Mouse (Mus musculus): ENCODE data around the gene Zbtb41.
"Not testable (repeated sequence)": the region's sequence is repeated elsewhere in the genome, so short reads cannot be mapped to it uniquely, and the experiment has no call there.

Gene Zbtb41

GRCm38 (mm10) chr1:139421875-139422791, at the start of gene Zbtb41:
Gene Zbtb41, plus strand, starts transcription at chr1:139422288.
- peak; percentile 85 for DNase-seq (ENCODE audit: low spot score)

DNA sequence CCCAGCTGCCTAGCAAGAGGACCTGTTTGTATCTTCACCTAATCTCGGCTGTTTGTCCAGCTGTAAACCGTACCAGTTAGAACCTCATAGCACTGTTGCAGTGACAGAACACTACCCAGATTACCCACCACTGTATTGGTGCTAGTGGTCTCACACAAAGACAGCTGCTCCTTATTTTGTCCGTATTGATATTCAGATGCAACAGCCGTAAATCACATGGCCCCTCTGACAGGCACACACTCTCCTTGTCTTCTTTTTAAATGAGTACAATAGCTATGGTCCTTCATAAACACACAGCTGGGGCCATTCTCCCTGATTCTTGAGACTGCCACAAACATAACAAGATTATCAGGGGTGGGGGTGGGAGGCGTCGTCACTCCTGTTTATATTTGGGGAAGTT, 46.2 kb upstream of the Zbtb41 start:
- no peak for DNase-seq (ENCODE audit: low spot score)

GRCm38 (mm10) chr1:139376638-139377286, 45.3 kb upstream of the Zbtb41 start, which contains the start of gene Crb1:
Gene Crb1, minus strand, starts transcription at chr1:139377100.
- no peak for DNase-seq (ENCODE audit: low spot score)

GRCm38 (mm10) chr1:139378861-139379620, 43.0 kb upstream of the Zbtb41 start:
- no peak for DNase-seq (ENCODE audit: low spot score)

DNA sequence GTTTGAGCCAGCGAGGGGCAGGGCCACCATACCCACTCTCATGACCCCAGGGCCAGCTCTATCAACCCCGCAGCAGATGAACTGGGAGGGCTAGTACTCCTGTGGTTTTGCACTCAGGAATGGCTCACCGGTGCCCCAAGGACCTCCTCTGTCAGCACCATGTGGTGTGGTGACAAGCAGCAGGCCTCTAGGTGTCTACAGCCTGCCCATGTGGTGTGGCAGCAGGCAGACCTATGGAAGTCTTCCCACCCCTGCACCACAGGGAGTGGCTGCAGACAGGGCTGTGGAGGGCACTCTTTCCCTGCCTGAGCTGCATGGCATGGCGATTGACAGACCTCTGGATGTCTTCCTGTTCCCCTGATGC, 42.5 kb upstream of the Zbtb41 start:
- no peak for DNase-seq (ENCODE audit: low spot score)

GRCm38 (mm10) chr1:139391747-139392146, 30.3 kb upstream of the Zbtb41 start:
- DNase-seq (ENCODE audit: low spot score) = no peak

GRCm38 (mm10) chr1:139396589-139396988, 25.5 kb upstream of the Zbtb41 start:
- DNase-seq (ENCODE audit: low spot score) = no peak

GRCm38 (mm10) chr1:139405766-139406165, 16.3 kb upstream of the Zbtb41 start:
- DNase-seq (ENCODE audit: low spot score) = no peak

DNA sequence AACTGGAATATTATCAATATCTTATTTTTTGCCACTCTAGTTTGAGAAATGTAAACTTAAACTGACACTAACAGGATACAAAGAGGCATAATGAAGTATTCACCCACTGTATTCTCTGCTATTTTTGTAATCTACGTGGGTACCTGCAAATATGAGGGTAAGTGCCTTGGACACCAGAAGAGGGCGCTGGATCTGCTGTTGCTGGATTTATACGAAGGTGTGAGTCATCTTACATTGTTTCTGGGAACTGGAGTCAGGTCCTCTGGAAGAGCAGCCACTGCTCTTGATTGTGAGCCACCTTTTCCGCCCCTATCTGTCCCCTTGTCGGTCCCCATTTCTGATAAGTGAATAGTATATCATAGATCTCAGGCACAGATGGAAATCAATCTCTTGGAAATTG, 14.4 kb upstream of the Zbtb41 start:
- DNase-seq (ENCODE audit: low spot score) = no peak

DNA sequence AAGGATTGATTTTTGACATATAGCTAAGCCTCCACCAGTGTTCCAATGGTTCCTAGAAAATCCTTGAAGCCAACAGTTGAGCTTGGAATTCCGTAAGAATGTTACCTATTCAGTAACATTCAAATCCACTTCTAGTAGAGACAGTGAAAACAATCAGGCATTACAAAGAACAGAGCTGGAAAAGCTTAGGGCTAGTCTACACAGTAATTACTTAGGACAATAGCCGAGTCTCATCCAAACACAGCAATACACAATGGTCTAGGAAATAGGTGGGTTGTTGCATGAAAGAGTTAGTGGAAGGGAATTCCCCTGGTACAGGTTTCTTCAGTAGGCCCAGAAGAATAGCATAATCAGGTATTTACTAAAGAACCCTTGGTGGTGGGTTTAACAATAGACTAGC, 9.7 kb upstream of the Zbtb41 start:
- DNase-seq (ENCODE audit: low spot score) = not testable (repeated sequence)

DNA sequence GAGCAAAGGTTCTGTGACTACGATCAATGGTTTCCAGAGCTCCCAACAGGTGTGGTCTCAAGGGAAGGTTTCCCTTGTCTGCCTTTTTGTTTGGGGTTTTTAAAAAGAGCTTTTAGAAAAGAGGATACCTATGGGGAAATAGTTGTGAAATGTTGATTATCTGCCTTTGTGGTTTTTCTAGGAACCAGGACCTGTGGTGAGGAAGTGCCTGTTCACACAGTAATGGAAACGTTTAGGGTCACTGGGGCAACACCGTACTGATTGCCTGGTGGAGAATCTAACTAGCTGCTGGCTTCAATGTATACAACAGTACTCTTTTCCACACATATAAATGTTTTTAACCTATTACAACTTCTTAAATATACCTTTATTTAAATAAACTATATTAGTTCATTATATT, 8.6 kb upstream of the Zbtb41 start:
- DNase-seq (ENCODE audit: low spot score) = no peak

- DNase-seq (ENCODE audit: low spot score) = no peak
Observed at GRCm38 (mm10) chr1:139421521-139421874, 590 bp upstream of the Zbtb41 start.

GRCm38 (mm10) chr1:139422941-139423340, 853 bp downstream of the Zbtb41 start:
- no peak for DNase-seq (ENCODE audit: low spot score)

DNA sequence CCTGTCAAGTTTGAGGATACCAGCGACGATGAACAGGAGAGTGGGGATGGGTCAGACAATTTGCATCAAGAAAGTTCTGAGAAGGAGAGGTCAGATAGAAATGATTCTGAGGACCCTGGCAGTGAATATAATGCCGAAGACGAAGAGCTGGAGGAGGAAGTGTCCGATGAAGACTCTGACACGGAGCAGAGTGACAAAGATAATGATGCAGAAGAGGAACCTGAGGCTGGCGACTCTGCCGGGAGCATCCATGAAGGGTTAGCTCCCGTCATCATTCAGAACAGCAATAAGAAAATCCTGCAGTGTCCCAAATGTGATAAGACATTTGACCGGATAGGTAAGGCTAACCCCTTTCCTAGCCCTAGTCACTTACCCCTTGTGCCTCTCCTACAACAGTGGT, 1.8 kb downstream of the Zbtb41 start:
- DNase-seq (ENCODE audit: low spot score) = no peak

- DNase-seq (ENCODE audit: low spot score) = no peak
Observed at GRCm38 (mm10) chr1:139425006-139425405, 2.9 kb downstream of the Zbtb41 start.

- DNase-seq (ENCODE audit: low spot score) = no peak
Observed at GRCm38 (mm10) chr1:139438373-139438772, 16.3 kb downstream of the Zbtb41 start.

DNA sequence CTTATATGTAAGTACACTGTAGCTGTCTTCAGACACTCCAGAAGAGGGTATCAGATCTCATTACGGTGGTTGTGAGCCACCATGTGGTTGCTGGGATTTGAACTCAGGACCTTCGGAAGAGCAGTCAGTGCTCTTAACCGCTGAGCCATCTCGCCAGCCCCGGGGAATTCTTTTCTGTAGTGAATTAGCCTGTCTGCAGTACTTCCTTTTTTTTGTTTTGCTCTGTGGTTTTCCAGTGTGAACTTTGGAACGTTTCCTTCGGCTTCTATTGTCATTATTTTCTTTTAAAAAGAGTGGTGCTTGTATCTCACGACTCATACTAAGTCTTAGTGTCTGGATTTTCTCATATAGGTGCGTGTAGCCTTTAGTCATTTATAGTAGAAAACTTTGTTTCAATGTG, 21.0 kb downstream of the Zbtb41 start:
- DNase-seq (ENCODE audit: low spot score) = not testable (repeated sequence)

GRCm38 (mm10) chr1:139454340-139455225, 32.5 kb downstream of the Zbtb41 start, which contains the start of gene Aspm:
Gene Aspm, plus strand, starts transcription at chr1:139454772.
- DNase-seq (ENCODE audit: low spot score) = peak; percentile 69

DNA sequence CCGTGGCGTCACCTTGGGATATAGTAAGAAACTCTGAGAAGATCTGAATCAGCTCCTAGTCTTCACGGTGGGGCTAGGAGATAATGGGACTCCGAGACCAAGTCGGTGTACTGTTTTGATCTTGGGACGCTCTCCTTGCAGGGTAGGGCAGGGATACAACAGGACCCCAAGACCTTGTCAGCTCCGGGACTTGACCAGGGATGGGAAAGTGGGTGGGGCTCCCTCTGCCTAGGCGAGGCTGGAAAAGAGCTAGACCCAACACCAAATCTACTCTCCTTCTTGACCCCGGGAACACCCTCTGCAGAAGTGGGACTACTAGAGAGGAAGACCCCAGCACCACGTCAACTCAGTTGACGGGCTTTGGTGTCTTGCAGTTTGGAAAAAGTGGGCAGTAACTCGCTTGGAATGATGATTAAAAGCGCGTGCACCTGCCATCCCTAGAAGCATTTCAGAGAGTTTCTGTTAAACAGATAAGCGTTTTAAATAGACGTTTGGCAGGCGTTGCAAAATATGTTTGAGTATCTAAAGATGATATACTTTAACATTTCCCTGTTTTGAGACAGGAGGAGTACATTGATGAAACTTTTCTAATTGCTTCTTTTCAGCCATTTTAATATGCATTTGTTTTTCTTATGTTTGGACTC, 33.3 kb downstream of the Zbtb41 start:
- no peak for DNase-seq (ENCODE audit: low spot score)

DNA sequence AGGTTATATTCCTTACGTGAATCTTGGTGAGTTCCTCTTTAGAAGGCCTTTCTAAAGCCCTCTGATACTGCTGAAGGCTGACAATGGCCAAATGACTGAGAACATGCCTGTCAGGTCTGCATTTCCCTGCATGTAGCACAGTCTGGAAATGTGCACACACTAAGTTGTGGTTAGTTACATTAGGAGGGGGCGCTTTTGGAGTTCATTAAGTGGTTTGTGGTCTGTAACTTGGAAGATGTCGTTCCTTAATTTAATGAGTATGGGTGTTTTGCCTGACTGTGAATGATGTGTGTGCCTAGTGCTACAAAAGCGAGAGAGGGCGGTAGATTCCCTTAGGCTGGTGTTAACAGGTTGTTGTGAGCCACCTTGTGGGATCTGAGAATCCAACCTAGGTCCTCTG, 38.7 kb downstream of the Zbtb41 start:
- DNase-seq (ENCODE audit: low spot score) = no peak

GRCm38 (mm10) chr1:139465936-139466335, 43.8 kb downstream of the Zbtb41 start:
- no peak for DNase-seq (ENCODE audit: low spot score)

Measured in ovary, postnatal 10 days (tissue).